Mouse (Mus musculus) G1E (cell line): Measurements from ENCODE around the gene Cdca4.

Experiments used
- CTCF ChIP-seq: IDR thresholded peaks from 2 replicates; pipeline ENCODE4 v1.5.1; 2012; ENCODE audit warnings: low read depth, low read length, inconsistent platforms, mixed read lengths
- GATA1 ChIP-seq: IDR thresholded peaks from 2 replicates; pipeline ENCODE4 v1.6.1; 2012; ENCODE audit warnings: borderline replicate concordance, low read length, inconsistent platforms, mixed read lengths
- POLR2AphosphoS5 ChIP-seq: IDR thresholded peaks from 2 replicates; pipeline ENCODE4 v1.6.1; 2012; ENCODE audit warnings: low read depth, low read length, inconsistent platforms; ENCODE audit not compliant: insufficient replicate concordance
- TAL1 ChIP-seq: conservative IDR thresholded peaks from 2 replicates; pipeline ENCODE4 v1.6.1; 2012; ENCODE audit warnings: low read depth, low read length, inconsistent platforms, mixed read lengths

DNA sequence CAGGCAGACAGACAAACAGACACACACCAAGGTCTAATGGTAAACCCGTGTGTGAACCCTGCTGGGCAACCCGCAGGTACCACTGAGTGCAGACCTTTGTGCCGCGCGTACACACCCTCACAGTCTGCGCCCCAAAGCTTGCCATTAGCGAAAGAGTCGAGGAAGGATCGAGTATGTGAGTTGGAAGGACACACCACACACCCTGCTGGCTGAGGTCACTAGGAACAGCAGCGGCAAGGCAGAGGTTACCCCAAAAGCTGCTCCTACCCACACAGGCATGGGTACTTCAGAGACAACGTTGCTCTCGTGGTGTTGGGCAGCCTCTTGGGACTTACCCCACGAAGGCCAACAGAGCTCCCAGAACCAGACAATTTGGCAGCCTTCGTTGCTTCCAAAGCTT lies 56.9 kb downstream of the Cdca4 start:
- TF ChIP-seq CTCF = no peak
- TF ChIP-seq TAL1 = no peak
- no peak for TF ChIP-seq GATA1
- TF ChIP-seq POLR2AphosphoS5 = no peak
